Comparison of ENCODE assay signal across 19 mouse cellular contexts in genomic region chr3:96424447-96424846, GRCm38 (mm10). TPM values are rescaled to one million over a fixed set of nuclear protein-coding genes. Genes with fewer than 3 reads are reported as not detected.
DNase-seq lines count a peak whose midpoint lies in the region; ATAC-seq lines count a peak whose summit lies in the region.
"Not testable (repeated sequence)": the region's sequence is repeated elsewhere in the genome, so short reads cannot be mapped to it uniquely, and the experiment has no call there.
"Had no signal": no experiment of that assay in that cellular context is flagged by ENCODE, and none has a peak within 500 bp of the region (broad histone marks: within the 10 kb centered on the region; RNA-seq: fewer than 3 reads in every experiment).

No protein-coding gene starts in this region.

- not testable (repeated sequence) for H3K36me3 ChIP-seq in forebrain, embryonic 15.5 days; limb, embryonic 11.5 days (ENCODE audit: control insufficient read depth, insufficient read depth, low read length); neural tube, embryonic 13.5 days

- peak; percentile 38; the same call in 1 of the 2 replicates for ATAC-seq in forebrain, embryonic 15.5 days (replicated peaks)
- ATAC-seq in limb, embryonic 11.5 days (ENCODE audit: insufficient number of reproducible peaks, low FRiP score, low TSS enrichment, low read depth): peak; percentile 47; the same call in 1 of the 2 replicates
- ATAC-seq in neural tube, embryonic 13.5 days (ENCODE audit: low read depth): peak; percentile 23; the same call in 1 of the 2 replicates

- H3K4me2 ChIP-seq in forebrain, embryonic 15.5 days (replicated peaks); limb, embryonic 11.5 days (ENCODE audit: low read depth, severe bottlenecking); neural tube, embryonic 13.5 days: not testable (repeated sequence)

- 13% methylated on average over 4 of the region's 4 CpGs for WGBS in forebrain, embryonic 15.5 days
- WGBS in limb, embryonic 11.5 days: 6% methylated on average over 4 of the region's 4 CpGs
- WGBS in neural tube, embryonic 13.5 days: 11% methylated on average over 4 of the region's 4 CpGs

- H3K9me3 ChIP-seq in forebrain, embryonic 15.5 days; limb, embryonic 11.5 days (ENCODE audit: control insufficient read depth, low read length); neural tube, embryonic 13.5 days: not testable (repeated sequence)

- H3K9ac ChIP-seq in forebrain, embryonic 15.5 days (replicated peaks); limb, embryonic 11.5 days (ENCODE audit: low read length); neural tube, embryonic 13.5 days: not testable (repeated sequence)

- H3K4me3 ChIP-seq in forebrain, embryonic 15.5 days; limb, embryonic 11.5 days (ENCODE audit: low read depth, low read length); neural tube, embryonic 13.5 days: not testable (repeated sequence)

- not testable (repeated sequence) for H3K27me3 ChIP-seq in forebrain, embryonic 15.5 days; limb, embryonic 11.5 days (ENCODE audit: control insufficient read depth, insufficient read depth, low read length)
- H3K27me3 ChIP-seq in neural tube, embryonic 13.5 days: peaks cover 34% of the 10 kb centered on the region

- not testable (repeated sequence) for H3K4me1 ChIP-seq in forebrain, embryonic 15.5 days; limb, embryonic 11.5 days (ENCODE audit: control insufficient read depth, insufficient read depth, low read length); neural tube, embryonic 13.5 days (replicated peaks)

- peak; percentile 63 for DNase-seq in R1 (ENCODE audit: low read depth, low spot score)
- peak; percentile 46 for DNase-seq in heart, adult 11 months
- DNase-seq in layer of hippocampus, postnatal 10 days (ENCODE audit: low spot score in 2 of 2): peak; percentile 26 to 53
- DNase-seq in limb, embryonic 11.5 days (ENCODE audit: low spot score): not testable (repeated sequence)

- not testable (repeated sequence) for H3K27ac ChIP-seq in forebrain, embryonic 15.5 days (replicated peaks); limb, embryonic 11.5 days (replicated peaks; ENCODE audit: low read depth, low read length); neural tube, embryonic 13.5 days (replicated peaks)

RNA-seq across cellular contexts. Expression of gene BC107364, which starts 27.7 kb away (rescaled TPM):
- polyA plus RNA-seq in forebrain, embryonic 15.5 days (2015; fragmentation: Nextera tagmentation; extraction: Ambion mirVana): not detected in 2 replicates
- not detected for total RNA-seq in layer of hippocampus, postnatal 10 days (2021)
- polyA plus RNA-seq in limb, embryonic 11.5 days (2014; fragmentation: Nextera tagmentation; extraction: Ambion mirVana): not detected in 2 replicates
- not detected in 2 replicates for polyA plus RNA-seq in neural tube, embryonic 13.5 days (2015; fragmentation: Nextera tagmentation; extraction: Ambion mirVana)
- total RNA-seq: adrenal gland, adult 2 months; adrenal gland, postnatal 25 days; gastrocnemius, adult 8-10 months; gastrocnemius, postnatal 36 days; heart, adult 18-20 months; heart, postnatal 14 days; hematopoietic stem cell, adult 5-6 weeks; hindbrain, postnatal 0 days had no signal
- polyA plus RNA-seq: adrenal gland, adult 2 months; erythroblast, embryonic 14.5 days; forebrain, embryonic 10.5 days; hindbrain, embryonic 13.5 days; hindbrain, postnatal 0 days; intestine, embryonic 14.5 days; Patski had no signal
